Mouse (Mus musculus) spleen, adult 2 months (tissue): ENCODE data around the gene Rhoc.

Source experiments
- CTCF ChIP-seq: fragments of 200-500 bp; IDR thresholded peaks from 2 replicates; pipeline ENCODE4 v1.5.1; 2011; ENCODE audit warnings: mild to moderate bottlenecking, inconsistent platforms; ENCODE audit not compliant: insufficient read depth, insufficient read length, insufficient replicate concordance; ENCODE audit errors: extremely low read depth
- POLR2A ChIP-seq: fragments of 200-500 bp; IDR thresholded peaks from 2 replicates; pipeline ENCODE4 v1.6.1; 2011; ENCODE audit warnings: low read depth, low read length, inconsistent platforms

DNA sequence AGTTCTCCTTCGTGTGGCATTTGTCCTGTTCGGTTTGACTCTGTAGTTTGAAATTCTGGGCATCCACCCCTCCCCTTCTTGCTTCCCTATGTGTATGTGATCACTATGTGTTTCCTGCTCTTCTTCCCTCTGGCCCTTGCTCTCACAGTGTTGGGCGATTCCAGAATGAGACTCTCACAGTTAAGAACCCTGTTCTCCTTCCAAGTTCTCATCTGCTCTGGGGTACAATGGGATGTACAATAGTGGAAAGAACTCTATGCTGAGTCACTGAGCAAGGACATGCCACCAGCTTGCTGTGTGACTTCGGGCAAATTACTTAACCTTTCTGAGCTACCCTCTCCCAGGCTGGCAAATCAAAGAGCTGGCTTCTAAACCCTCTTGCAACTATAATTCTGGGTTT lies 20.5 kb upstream of the Rhoc start:
- TF ChIP-seq CTCF (no peak), POLR2A (no peak)
